Mouse (Mus musculus): Measurements from ENCODE around the gene Cd5. TPM values are rescaled to one million over a fixed set of nuclear protein-coding genes. Genes with fewer than 3 reads are reported as not detected.

Cd5 gene
- polyA plus RNA-seq, 1 experiment from 2014 or later, result 1.4 TPM

GRCm38 (mm10) chr19:10710088-10710511 lies 28.7 kb downstream of the Cd5 start:
- 60% methylated on average over 9 of the region's 9 CpGs for WGBS
- Histone ChIP-seq H3K9me3 (ENCODE audit: control insufficient read depth, low read length) (no peaks in the 10 kb centered on the region), H3K27ac (replicated peaks in 1 of 2; ENCODE audit: control insufficient read depth in 1 of 2, insufficient read depth in 1 of 2, low read depth in 2 of 2, low read length in 2 of 2) (peak overlapping the region; percentile 97 to 98), H3K36me3 (ENCODE audit: control insufficient read depth, insufficient read depth, low read length) (peaks cover 61% of the 10 kb centered on the region), H3K27me3 (ENCODE audit: control insufficient read depth, insufficient read depth, low read length) (no peaks in the 10 kb centered on the region), H3K4me2 (ENCODE audit: low read length) (peak overlapping the region; percentile 23; the same call in 1 of the 2 replicates), H3K4me1 (ENCODE audit: control insufficient read depth in 2 of 2, insufficient read depth in 2 of 2, low read length in 2 of 2) (peaks cover 22 to 40% of the 10 kb centered on the region in 2 experiments), H3K4me3 (ENCODE audit: control insufficient read depth in 1 of 2, insufficient read depth in 1 of 2, low read depth in 1 of 2, low read length in 2 of 2) (no peak overlapping the region), H3K9ac (ENCODE audit: low read length) (peak overlapping the region; percentile 44; the same call in 1 of the 2 replicates)
- peak; percentile 48; the same call in 1 of the 2 replicates for ATAC-seq (ENCODE audit: insufficient number of reproducible peaks, insufficient read depth, low FRiP score, low read depth)

DNA sequence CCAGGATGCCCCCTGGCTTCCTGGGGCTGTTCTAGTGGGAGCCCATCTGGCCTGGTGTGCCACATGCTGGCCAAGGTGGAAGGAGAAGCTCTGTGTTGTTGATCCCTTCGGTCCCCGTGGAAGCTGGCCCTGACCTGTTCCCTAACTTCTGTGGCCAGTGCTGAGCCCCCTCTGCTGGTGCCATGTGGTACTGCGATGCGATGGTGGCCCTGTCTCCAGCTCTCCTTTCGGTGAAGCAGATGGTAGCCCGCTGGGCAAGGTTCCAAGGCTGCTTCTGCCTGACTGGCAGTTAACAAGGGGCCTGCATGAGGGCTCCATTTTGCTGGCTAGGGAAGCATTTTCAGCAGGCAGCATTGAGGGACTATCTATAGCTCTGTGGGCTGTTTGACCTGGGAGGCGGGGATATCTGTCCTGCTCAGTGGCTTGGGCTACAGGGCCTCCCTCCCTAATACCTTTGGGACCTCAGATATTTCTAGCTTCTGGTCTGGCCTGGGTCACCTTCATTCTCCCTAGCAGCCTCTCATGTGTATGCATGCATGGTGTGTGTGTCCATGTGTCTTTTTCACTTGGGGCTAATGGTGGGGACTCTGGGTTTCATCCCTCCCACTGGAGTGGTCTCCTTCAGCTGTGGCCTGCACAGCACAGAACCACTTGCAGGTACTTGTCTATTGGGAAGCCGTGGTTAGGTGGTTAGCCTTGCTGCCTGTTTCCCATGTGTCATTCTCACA lies 29.3 kb downstream of the Cd5 start:
- H3K4me3 ChIP-seq (ENCODE audit: control insufficient read depth in 1 of 2, insufficient read depth in 1 of 2, low read depth in 1 of 2, low read length in 2 of 2), result no peak overlapping the region
- no peaks in the 10 kb centered on the region for H3K27me3 ChIP-seq (ENCODE audit: control insufficient read depth, insufficient read depth, low read length)
- H3K4me2 ChIP-seq (ENCODE audit: low read length), result peak overlapping the region; percentile 23; the same call in 1 of the 2 replicates
- peak overlapping the region; percentile 44; the same call in 1 of the 2 replicates for H3K9ac ChIP-seq (ENCODE audit: low read length)
- peaks cover 22 to 45% of the 10 kb centered on the region in 2 experiments for H3K4me1 ChIP-seq (ENCODE audit: control insufficient read depth in 2 of 2, insufficient read depth in 2 of 2, low read length in 2 of 2)
- no peaks in the 10 kb centered on the region for H3K9me3 ChIP-seq (ENCODE audit: control insufficient read depth, low read length)
- ATAC-seq (ENCODE audit: insufficient number of reproducible peaks, insufficient read depth, low FRiP score, low read depth), result peak; percentile 80
- 8% methylated on average over 8 of the region's 8 CpGs for WGBS
- peaks cover 60% of the 10 kb centered on the region for H3K36me3 ChIP-seq (ENCODE audit: control insufficient read depth, insufficient read depth, low read length)
- peak overlapping the region; percentile 97 to 98 for H3K27ac ChIP-seq (replicated peaks in 1 of 2; ENCODE audit: control insufficient read depth in 1 of 2, insufficient read depth in 1 of 2, low read depth in 2 of 2, low read length in 2 of 2)

- no peak overlapping the region for H3K4me3 ChIP-seq (ENCODE audit: control insufficient read depth in 1 of 2, insufficient read depth in 1 of 2, low read depth in 1 of 2, low read length in 2 of 2)
- H3K36me3 ChIP-seq (ENCODE audit: control insufficient read depth, insufficient read depth, low read length), result peaks cover 54% of the 10 kb centered on the region
- H3K27me3 ChIP-seq (ENCODE audit: control insufficient read depth, insufficient read depth, low read length), result no peaks in the 10 kb centered on the region
- no peak overlapping the region for H3K4me2 ChIP-seq (ENCODE audit: low read length)
- H3K4me1 ChIP-seq (ENCODE audit: control insufficient read depth in 2 of 2, insufficient read depth in 2 of 2, low read length in 2 of 2), result peaks cover 22 to 45% of the 10 kb centered on the region in 2 experiments
- ATAC-seq (ENCODE audit: insufficient number of reproducible peaks, insufficient read depth, low FRiP score, low read depth), result no peak; the same call in 1 of the 2 replicates
- H3K9ac ChIP-seq (ENCODE audit: low read length), result peak overlapping the region; percentile 34; the same call in 1 of the 2 replicates
- no peaks in the 10 kb centered on the region for H3K9me3 ChIP-seq (ENCODE audit: control insufficient read depth, low read length)
- H3K27ac ChIP-seq (replicated peaks in 1 of 2; ENCODE audit: control insufficient read depth in 1 of 2, insufficient read depth in 1 of 2, low read depth in 2 of 2, low read length in 2 of 2), result peak overlapping the region; percentile 37 to 97
- WGBS, result 61% methylated on average over 6 of the region's 6 CpGs
Observed at GRCm38 (mm10) chr19:10708900-10709299, 29.9 kb downstream of the Cd5 start.

- Histone ChIP-seq H3K4me1 (ENCODE audit: control insufficient read depth in 2 of 2, insufficient read depth in 2 of 2, low read length in 2 of 2) (peaks cover 22 to 45% of the 10 kb centered on the region in 2 experiments), H3K4me3 (ENCODE audit: control insufficient read depth in 1 of 2, insufficient read depth in 1 of 2, low read depth in 1 of 2, low read length in 2 of 2) (no peak overlapping the region), H3K4me2 (ENCODE audit: low read length) (no peak overlapping the region), H3K36me3 (ENCODE audit: control insufficient read depth, insufficient read depth, low read length) (peaks cover 44% of the 10 kb centered on the region), H3K9me3 (ENCODE audit: control insufficient read depth, low read length) (no peaks in the 10 kb centered on the region), H3K27me3 (ENCODE audit: control insufficient read depth, insufficient read depth, low read length) (no peaks in the 10 kb centered on the region), H3K27ac (replicated peaks in 1 of 2; ENCODE audit: control insufficient read depth in 1 of 2, insufficient read depth in 1 of 2, low read depth in 2 of 2, low read length in 2 of 2) (no peak overlapping the region), H3K9ac (ENCODE audit: low read length) (no peak overlapping the region)
- no peak for ATAC-seq (ENCODE audit: insufficient number of reproducible peaks, insufficient read depth, low FRiP score, low read depth)
- WGBS, result 80% methylated on average over 1 of the region's 1 CpGs
Observed at GRCm38 (mm10) chr19:10707881-10708280, 30.9 kb downstream of the Cd5 start.

DNA sequence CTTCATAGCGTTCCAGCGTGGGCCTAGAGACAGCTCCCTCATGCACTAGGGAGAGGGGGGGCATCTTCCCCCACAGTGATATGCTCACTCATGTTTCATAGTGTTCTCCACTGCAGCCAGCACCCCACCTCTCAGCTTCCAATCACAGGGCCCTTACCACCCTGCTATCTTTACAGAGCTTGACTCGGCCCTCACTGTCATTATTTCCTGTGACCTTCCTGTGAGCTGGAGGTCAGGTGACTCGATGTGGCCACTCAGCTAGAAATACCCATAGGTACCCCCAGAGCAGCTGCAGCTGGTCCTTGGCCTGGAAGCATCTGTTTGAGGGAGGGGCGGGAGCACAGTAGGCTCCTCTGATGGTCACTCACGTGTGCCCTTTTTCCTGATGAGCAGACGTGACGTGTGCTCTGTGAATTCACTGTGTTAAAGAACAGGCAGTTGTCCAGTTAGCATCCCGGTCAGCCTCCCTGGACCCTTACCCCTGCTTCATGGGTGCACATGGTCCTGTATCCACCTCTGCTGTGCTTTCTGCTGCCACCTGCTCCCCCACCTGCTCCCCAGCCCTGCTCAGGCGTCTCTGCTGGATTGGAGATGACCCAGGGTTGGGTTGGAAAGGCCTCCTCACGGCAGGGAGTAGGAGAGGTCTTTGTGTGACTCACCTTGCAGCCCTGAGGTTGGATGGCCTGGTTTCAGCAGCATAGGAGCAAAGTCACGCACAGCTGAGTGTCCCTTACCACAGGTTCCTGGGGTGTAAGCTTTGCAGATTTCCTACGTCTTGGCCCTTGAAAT lies 31.5 kb downstream of the Cd5 start:
- WGBS, result 71% methylated on average over 13 of the region's 13 CpGs
- H3K4me2 ChIP-seq (ENCODE audit: low read length), result no peak overlapping the region
- H3K27ac ChIP-seq (replicated peaks in 1 of 2; ENCODE audit: control insufficient read depth in 1 of 2, insufficient read depth in 1 of 2, low read depth in 2 of 2, low read length in 2 of 2), result no peak overlapping the region
- ATAC-seq (ENCODE audit: insufficient number of reproducible peaks, insufficient read depth, low FRiP score, low read depth), result no peak
- H3K36me3 ChIP-seq (ENCODE audit: control insufficient read depth, insufficient read depth, low read length), result peaks cover 38% of the 10 kb centered on the region
- no peaks in the 10 kb centered on the region for H3K27me3 ChIP-seq (ENCODE audit: control insufficient read depth, insufficient read depth, low read length)
- H3K9ac ChIP-seq (ENCODE audit: low read length), result no peak overlapping the region
- H3K4me3 ChIP-seq (ENCODE audit: control insufficient read depth in 1 of 2, insufficient read depth in 1 of 2, low read depth in 1 of 2, low read length in 2 of 2), result no peak overlapping the region
- peaks cover 22 to 45% of the 10 kb centered on the region in 2 experiments for H3K4me1 ChIP-seq (ENCODE audit: control insufficient read depth in 2 of 2, insufficient read depth in 2 of 2, low read length in 2 of 2)
- H3K9me3 ChIP-seq (ENCODE audit: control insufficient read depth, low read length), result no peaks in the 10 kb centered on the region

DNA sequence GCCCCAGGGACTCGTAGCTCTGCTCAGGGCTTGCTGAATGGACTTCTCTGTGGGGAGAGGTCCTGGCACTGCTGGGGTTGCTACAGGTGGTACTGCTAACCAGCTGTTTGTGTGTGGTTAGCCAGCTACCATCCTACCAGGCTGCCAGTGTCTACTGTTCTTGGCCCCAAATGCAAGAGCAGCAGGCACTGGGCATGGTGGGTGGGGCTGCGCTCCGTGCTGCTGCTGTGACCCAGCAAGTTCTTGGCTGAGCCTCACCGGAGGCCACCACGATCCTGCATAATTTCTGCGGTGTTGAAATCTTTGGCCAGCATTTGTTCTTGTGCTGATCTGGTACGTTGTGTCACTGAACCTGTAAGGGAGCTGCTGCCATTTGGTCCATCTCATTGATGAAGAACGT lies 35.3 kb downstream of the Cd5 start:
- no peak overlapping the region for H3K9ac ChIP-seq (ENCODE audit: low read length)
- WGBS, result 87% methylated on average over 8 of the region's 8 CpGs
- H3K4me3 ChIP-seq (ENCODE audit: control insufficient read depth in 1 of 2, insufficient read depth in 1 of 2, low read depth in 1 of 2, low read length in 2 of 2), result no peak overlapping the region
- ATAC-seq (ENCODE audit: insufficient number of reproducible peaks, insufficient read depth, low FRiP score, low read depth), result no peak
- no peak overlapping the region for H3K27ac ChIP-seq (replicated peaks in 1 of 2; ENCODE audit: control insufficient read depth in 1 of 2, insufficient read depth in 1 of 2, low read depth in 2 of 2, low read length in 2 of 2)
- peaks cover 25 to 57% of the 10 kb centered on the region in 2 experiments for H3K4me1 ChIP-seq (ENCODE audit: control insufficient read depth in 2 of 2, insufficient read depth in 2 of 2, low read length in 2 of 2)
- peaks cover 18% of the 10 kb centered on the region for H3K36me3 ChIP-seq (ENCODE audit: control insufficient read depth, insufficient read depth, low read length)
- H3K9me3 ChIP-seq (ENCODE audit: control insufficient read depth, low read length), result no peaks in the 10 kb centered on the region
- H3K4me2 ChIP-seq (ENCODE audit: low read length), result no peak overlapping the region
- no peaks in the 10 kb centered on the region for H3K27me3 ChIP-seq (ENCODE audit: control insufficient read depth, insufficient read depth, low read length)

DNA sequence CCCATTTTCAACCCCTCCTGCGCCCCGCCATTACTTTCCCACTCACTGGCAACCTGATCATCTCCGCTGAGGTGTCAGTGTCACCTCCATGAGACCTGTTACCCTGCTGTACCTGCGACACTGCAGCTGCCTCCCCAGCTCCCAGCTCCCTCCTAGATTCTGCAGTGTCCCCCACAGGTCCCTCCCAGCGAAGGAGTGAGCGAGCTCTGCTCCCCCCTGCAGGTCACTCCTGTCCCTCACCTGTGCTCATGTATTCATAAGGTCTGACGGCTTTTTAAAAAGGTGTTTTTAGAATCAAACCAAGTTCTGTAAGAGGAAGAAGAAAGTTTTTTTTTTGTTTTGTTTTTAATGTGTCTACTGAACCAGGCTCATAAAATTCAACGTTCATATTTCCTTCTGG lies 36.7 kb downstream of the Cd5 start:
- Histone ChIP-seq H3K4me3 (ENCODE audit: control insufficient read depth in 1 of 2, insufficient read depth in 1 of 2, low read depth in 1 of 2, low read length in 2 of 2) (no peak overlapping the region), H3K27me3 (ENCODE audit: control insufficient read depth, insufficient read depth, low read length) (no peaks in the 10 kb centered on the region), H3K4me1 (ENCODE audit: control insufficient read depth in 2 of 2, insufficient read depth in 2 of 2, low read length in 2 of 2) (peaks cover 31 to 66% of the 10 kb centered on the region in 2 experiments), H3K4me2 (ENCODE audit: low read length) (no peak overlapping the region), H3K27ac (replicated peaks in 1 of 2; ENCODE audit: control insufficient read depth in 1 of 2, insufficient read depth in 1 of 2, low read depth in 2 of 2, low read length in 2 of 2) (no peak overlapping the region), H3K9me3 (ENCODE audit: control insufficient read depth, low read length) (no peaks in the 10 kb centered on the region), H3K36me3 (ENCODE audit: control insufficient read depth, insufficient read depth, low read length) (peaks cover 9% of the 10 kb centered on the region), H3K9ac (ENCODE audit: low read length) (no peak overlapping the region)
- no peak for ATAC-seq (ENCODE audit: insufficient number of reproducible peaks, insufficient read depth, low FRiP score, low read depth)
- 80% methylated on average over 8 of the region's 8 CpGs for WGBS
